In the genomic region with DNA sequence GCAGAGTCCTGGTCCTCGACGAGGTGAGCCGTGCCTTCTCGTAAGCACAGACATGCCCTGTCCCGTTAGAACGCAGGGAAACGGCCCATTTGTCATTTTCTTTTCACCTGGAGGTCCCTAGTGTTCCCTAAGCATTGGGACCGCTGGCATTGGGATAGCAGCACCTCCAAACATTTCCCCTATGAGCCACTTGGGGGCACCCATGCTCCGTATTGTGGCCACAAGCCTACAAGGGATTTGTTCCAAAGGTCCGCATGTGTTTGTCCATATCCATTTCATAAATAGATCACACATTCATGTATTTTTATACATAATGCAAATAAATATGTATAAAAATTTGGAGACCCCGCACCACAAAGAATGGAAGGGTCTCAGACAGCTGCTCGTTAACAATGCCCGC, we compare ENCODE assay signal across 10 mouse cellular contexts. TPM values are rescaled to one million over a fixed set of nuclear protein-coding genes. Genes with fewer than 3 reads are reported as not detected.
A peak's percentile ranks its signal among the peaks of the same experiment; 100 is the strongest.
DNase-seq lines count a peak whose midpoint lies in the region; ATAC-seq and TF ChIP-seq lines count a peak whose summit lies in the region.
"Had no signal": no experiment of that assay in that cellular context is flagged by ENCODE, and none has a peak within 500 bp of the region (broad histone marks: within the 10 kb centered on the region; RNA-seq: fewer than 3 reads in every experiment).

No protein-coding gene starts in this region.

- H3K4me2 ChIP-seq in forebrain, embryonic 12.5 days: no peak overlapping the region
- H3K4me2 ChIP-seq in hindbrain, embryonic 13.5 days: no peak overlapping the region
- no peak overlapping the region for H3K4me2 ChIP-seq in neural tube, embryonic 11.5 days (ENCODE audit: low read depth)
- H3K4me2 ChIP-seq: embryonic facial prominence, embryonic 13.5 days had no signal

- peak; percentile 45; the same call in 1 of the 2 replicates for TF ChIP-seq CTCF in bone marrow, adult 2 months (IDR thresholded peaks at IDR 0.05; ENCODE audit: control insufficient read depth, insufficient read depth, low read length)

- no peaks in the 10 kb centered on the region for H3K4me1 ChIP-seq in bone marrow, adult 2 months (ENCODE audit: control insufficient read depth, insufficient read depth, low read length)
- peaks cover 7% of the 10 kb centered on the region for H3K4me1 ChIP-seq in forebrain, embryonic 12.5 days
- H3K4me1 ChIP-seq in hindbrain, embryonic 13.5 days (replicated peaks): peaks cover 13% of the 10 kb centered on the region
- H3K4me1 ChIP-seq in neural tube, embryonic 11.5 days (ENCODE audit: control insufficient read depth, insufficient read depth, low read length): 0 out of 2 replicates have a peak, but pooled peaks cover 4% of the 10 kb centered on the region

- peak; percentile 55; the same call in 1 of the 2 replicates for ATAC-seq in forebrain, embryonic 12.5 days (ENCODE audit: low FRiP score)
- ATAC-seq in hindbrain, embryonic 13.5 days (ENCODE audit: low FRiP score): 0 out of 2 replicates have a peak, but pooled peaks have one; percentile 28
- ATAC-seq in neural tube, embryonic 11.5 days (ENCODE audit: insufficient read depth, low FRiP score, low TSS enrichment): no peak
- ATAC-seq in monocyte, adult 5-6 weeks (replicated peaks; ENCODE audit: insufficient number of reproducible peaks, low FRiP score, low TSS enrichment, poor library complexity, severe bottlenecking): no peak

- peaks cover 31% of the 10 kb centered on the region for H3K27me3 ChIP-seq in forebrain, embryonic 12.5 days
- peaks cover 12% of the 10 kb centered on the region for H3K27me3 ChIP-seq in hindbrain, embryonic 13.5 days
- H3K27me3 ChIP-seq in neural tube, embryonic 11.5 days (ENCODE audit: control insufficient read depth, insufficient read depth, low read length): no peaks in the 10 kb centered on the region

- H3K4me3 ChIP-seq in bone marrow, adult 2 months (replicated peaks; ENCODE audit: control insufficient read depth, low read depth, low read length): no peak overlapping the region
- H3K4me3 ChIP-seq in forebrain, embryonic 12.5 days (replicated peaks): no peak overlapping the region
- H3K4me3 ChIP-seq in hindbrain, embryonic 13.5 days: no peak overlapping the region
- H3K4me3 ChIP-seq in neural tube, embryonic 11.5 days (ENCODE audit: low read depth, low read length): no peak overlapping the region
- H3K4me3 ChIP-seq: embryonic facial prominence, embryonic 13.5 days had no signal

- H3K27ac ChIP-seq in bone marrow, adult 2 months (ENCODE audit: control insufficient read depth, insufficient read depth, low read depth, low read length, poor library complexity): no peak overlapping the region
- H3K27ac ChIP-seq in forebrain, embryonic 12.5 days: no peak overlapping the region
- no peak overlapping the region for H3K27ac ChIP-seq in hindbrain, embryonic 13.5 days
- H3K27ac ChIP-seq in neural tube, embryonic 11.5 days (ENCODE audit: low read depth, low read length): no peak overlapping the region
- H3K27ac ChIP-seq: embryonic facial prominence, embryonic 13.5 days; macrophage had no signal

- no peaks in the 10 kb centered on the region for H3K36me3 ChIP-seq in forebrain, embryonic 12.5 days (replicated peaks)
- H3K36me3 ChIP-seq in hindbrain, embryonic 13.5 days: no peaks in the 10 kb centered on the region
- H3K36me3 ChIP-seq in neural tube, embryonic 11.5 days (ENCODE audit: control insufficient read depth, insufficient read depth, low read length): no peaks in the 10 kb centered on the region
- H3K36me3 ChIP-seq: embryonic facial prominence, embryonic 13.5 days had no signal

- WGBS in bone marrow, adult 2 months: 18% methylated on average over 13 of the region's 13 CpGs
- WGBS in forebrain, embryonic 12.5 days: 21% methylated on average over 13 of the region's 13 CpGs
- 21% methylated on average over 13 of the region's 13 CpGs for WGBS in hindbrain, embryonic 13.5 days
- WGBS in neural tube, embryonic 11.5 days: 20% methylated on average over 13 of the region's 13 CpGs

- no peak overlapping the region for H3K9ac ChIP-seq in forebrain, embryonic 12.5 days
- 0 out of 2 replicates have a peak overlapping the region, but pooled peaks have one; percentile 16 for H3K9ac ChIP-seq in hindbrain, embryonic 13.5 days
- H3K9ac ChIP-seq in neural tube, embryonic 11.5 days (ENCODE audit: low read length): no peak overlapping the region
- H3K9ac ChIP-seq: embryonic facial prominence, embryonic 13.5 days had no signal

- no peak for TF ChIP-seq POLR2A in bone marrow, adult 2 months (IDR thresholded peaks at IDR 0.05; ENCODE audit: borderline replicate concordance, control insufficient read depth, low read depth, low read length)

- intact Hi-C loops in left cerebral cortex, postnatal 10 days (cut with DNase I): loop anchor here (5.0 to 10.0 kb wide), 5 partner anchors 116 to 663 kb away; partner anchors contain the start of genes Nipsnap2 and Sfswap

- peak; percentile 54 for DNase-seq in ovary, postnatal 14 days (ENCODE audit: low spot score)
- DNase-seq in ovary, adult 18-20 months (ENCODE audit: low spot score): no peak
- DNase-seq in left cerebral cortex, postnatal 10 days (ENCODE audit: extremely low spot score in 1 of 2, low spot score in 2 of 2): peak; percentile 57 to 73
- DNase-seq in neural tube, embryonic 11.5 days (ENCODE audit: low spot score): peak; percentile 72

- no peaks in the 10 kb centered on the region for H3K9me3 ChIP-seq in forebrain, embryonic 12.5 days
- no peaks in the 10 kb centered on the region for H3K9me3 ChIP-seq in hindbrain, embryonic 13.5 days
- H3K9me3 ChIP-seq in neural tube, embryonic 11.5 days (ENCODE audit: control insufficient read depth, low read length): no peaks in the 10 kb centered on the region
- H3K9me3 ChIP-seq: embryonic facial prominence, embryonic 13.5 days had no signal

RNA-seq across cellular contexts. Expression of gene Adgrd1, which starts 35.0 kb away (rescaled TPM):
- polyA plus RNA-seq in bone marrow, adult 2 months (2011; ENCODE audit: insufficient read depth, insufficient read length, low replicate concordance, missing spikeins): 0.47 and 1.7 TPM in 2 replicates
- polyA plus RNA-seq in forebrain, embryonic 12.5 days (2016; fragmentation: Nextera tagmentation; extraction: Ambion mirVana): 0.05 and 0.09 TPM in 2 replicates
- 0.13 and 0.14 TPM in 2 replicates for polyA plus RNA-seq in hindbrain, embryonic 13.5 days (2015; fragmentation: Nextera tagmentation; extraction: Ambion mirVana)
- 1 to 10 TPM; 1.1 to 1.2 TPM for total RNA-seq in left cerebral cortex, postnatal 10 days (2021)
- 0.16 TPM in 2 replicates for polyA plus RNA-seq in neural tube, embryonic 11.5 days (2014; fragmentation: Nextera tagmentation; extraction: Ambion mirVana)
- total RNA-seq in monocyte, adult 5-6 weeks (2017): not detected in 3 replicates
- polyA plus RNA-seq: macrophage had no signal

RNA-seq across cellular contexts. Expression of gene Ran, which starts 41.7 kb away (rescaled TPM):
- polyA plus RNA-seq in bone marrow, adult 2 months (2011; ENCODE audit: insufficient read depth, insufficient read length, low replicate concordance, missing spikeins): 135 and 227 TPM in 2 replicates
- polyA plus RNA-seq in forebrain, embryonic 12.5 days (2016; fragmentation: Nextera tagmentation; extraction: Ambion mirVana): 821 and 873 TPM in 2 replicates
- polyA plus RNA-seq in hindbrain, embryonic 13.5 days (2015; fragmentation: Nextera tagmentation; extraction: Ambion mirVana): 416 and 421 TPM in 2 replicates
- total RNA-seq in left cerebral cortex, postnatal 10 days (2021): 100 to 1,000 TPM; 157 to 172 TPM
- 781 and 804 TPM in 2 replicates for polyA plus RNA-seq in neural tube, embryonic 11.5 days (2014; fragmentation: Nextera tagmentation; extraction: Ambion mirVana)
- 96.8 to 160 TPM (median 133 TPM) in 3 replicates for total RNA-seq in monocyte, adult 5-6 weeks (2017)

RNA-seq across cellular contexts. Expression of gene Stx2, which starts 53.2 kb away (rescaled TPM):
- polyA plus RNA-seq in bone marrow, adult 2 months (2011; ENCODE audit: insufficient read depth, insufficient read length, low replicate concordance, missing spikeins): 61.5 and 90.6 TPM in 2 replicates
- 23.1 and 25.7 TPM in 2 replicates for polyA plus RNA-seq in forebrain, embryonic 12.5 days (2016; fragmentation: Nextera tagmentation; extraction: Ambion mirVana)
- 18.0 and 21.1 TPM in 2 replicates for polyA plus RNA-seq in hindbrain, embryonic 13.5 days (2015; fragmentation: Nextera tagmentation; extraction: Ambion mirVana)
- 10 to 100 TPM; 26.5 to 31.0 TPM for total RNA-seq in left cerebral cortex, postnatal 10 days (2021)
- 32.7 and 34.0 TPM in 2 replicates for polyA plus RNA-seq in neural tube, embryonic 11.5 days (2014; fragmentation: Nextera tagmentation; extraction: Ambion mirVana)
- total RNA-seq in monocyte, adult 5-6 weeks (2017): 19.9 to 45.5 TPM (median 22.5 TPM) in 3 replicates

Comparison
In these comparisons a context has a peak if more than half of its experiments do, and no peak if none do; other contexts are left out.
1. ATAC-seq: peak in forebrain, embryonic 12.5 days (single experiment) and hindbrain, embryonic 13.5 days (single experiment); none in neural tube, embryonic 11.5 days (single experiment) and monocyte, adult 5-6 weeks (single experiment).